Mouse (Mus musculus) embryonic fibroblast, embryonic 13.5 days (primary cell): Measurements from ENCODE around the gene Wapl.

Experiments used
- CTCF ChIP-seq: IDR thresholded peaks from 2 replicates; pipeline ENCODE4 v1.5.1; 2011; ENCODE audit warnings: mild to moderate bottlenecking, control low read depth, low read length, moderate library complexity, borderline replicate concordance; ENCODE audit not compliant: insufficient read depth
- POLR2A ChIP-seq: IDR thresholded peaks from 2 replicates; pipeline ENCODE4 v1.6.1; 2011; ENCODE audit warnings: low read depth, mild to moderate bottlenecking, control low read depth, low read length, moderate library complexity

DNA sequence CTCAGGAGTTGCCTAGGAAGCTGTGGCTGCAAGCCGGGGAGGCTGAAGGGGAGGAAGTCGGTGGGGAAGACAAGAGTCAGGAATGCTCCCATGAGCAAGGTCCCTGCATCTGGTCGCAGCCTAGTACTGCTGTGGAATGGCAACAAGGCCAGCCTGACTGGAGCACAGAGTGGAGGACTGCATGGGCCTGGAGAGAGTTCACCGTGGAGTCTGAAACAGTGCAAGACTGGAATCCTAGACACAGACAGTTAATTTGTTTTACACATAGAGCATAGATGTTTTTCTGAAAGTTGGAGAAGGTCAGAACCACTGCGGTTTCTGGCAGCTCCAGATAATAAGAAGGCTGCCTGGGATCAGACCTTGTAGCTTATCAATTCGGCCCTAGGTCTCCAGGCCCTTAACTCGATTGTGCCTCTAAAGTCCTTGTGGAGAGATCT is 13.4 kb upstream of the Wapl start:
- TF ChIP-seq POLR2A, result no peak
- TF ChIP-seq CTCF, result no peak
